Mouse (Mus musculus) right cerebral cortex, postnatal 36 days (tissue): ENCODE results near the gene Olfr887.

Experiments used
- DNase-seq, 2 experiments: peaks; one replicate each; pipeline ENCODE4 v3.0.0; 2022; ENCODE audit warnings: low spot score in 2 of 2, mixed read lengths in 1 of 2

Olfr887 gene

GRCm38 (mm10) chr9:38083772-38084171 lies at the start of gene Olfr887:
Gene Olfr887, plus strand, starts transcription at chr9:38084072.
- DNase-seq = no peak

- DNase-seq = no peak
These were observed 37.6 kb upstream of the Olfr887 start, which contains the start of gene Olfr884 for GRCm38 (mm10) chr9:38046255-38046654. Gene Olfr884, plus strand, starts transcription at chr9:38046555.

- no peak for DNase-seq
These were observed 22.9 kb upstream of the Olfr887 start, which contains the start of gene Olfr885 for GRCm38 (mm10) chr9:38061022-38061421. Gene Olfr885, plus strand, starts transcription at chr9:38061322.

- DNase-seq = no peak
These were observed 24.0 kb downstream of the Olfr887 start, which contains the start of gene Olfr888 for GRCm38 (mm10) chr9:38107828-38108227. Gene Olfr888, plus strand, starts transcription at chr9:38108128.

- no peak for DNase-seq
These were observed 31.0 kb downstream of the Olfr887 start, which contains the start of gene Olfr889 for GRCm38 (mm10) chr9:38114898-38115297. Gene Olfr889, plus strand, starts transcription at chr9:38115198.
